Mouse (Mus musculus) embryonic facial prominence, embryonic 10.5 days (tissue): ENCODE results near the gene Olfr194. TPM values are rescaled to one million over a fixed set of nuclear protein-coding genes. Genes with fewer than 3 reads are reported as not detected.
"Not testable (repeated sequence)": the region's sequence is repeated elsewhere in the genome, so short reads cannot be mapped to it uniquely, and the experiment has no call there.

Source experiments
- DNase-seq: peaks from one replicate; pipeline ENCODE4 v3.0.0-alpha.2; 2017; ENCODE audit warnings: low spot score
- H3K27ac ChIP-seq: fragments of 300-500 bp; sonication (generic); replicated peaks from 2 replicates; pipeline ENCODE4 v1.5.1; 2016; ENCODE audit warnings: mild to moderate bottlenecking
- H3K27me3 ChIP-seq: fragments of 300-500 bp; sonication (generic); replicated peaks from 2 replicates; pipeline ENCODE4 v1.6.1; 2016; ENCODE audit warnings: low read depth, mild to moderate bottlenecking; ENCODE audit not compliant: poor library complexity, severe bottlenecking
- H3K36me3 ChIP-seq: fragments of 300-500 bp; sonication (generic); replicated peaks from 2 replicates; pipeline ENCODE4 v1.6.1; 2016; ENCODE audit warnings: mild to moderate bottlenecking, moderate library complexity
- H3K4me1 ChIP-seq: fragments of 300-500 bp; sonication (generic); 2 replicates; pipeline ENCODE4 v1.6.1; 2016
- H3K4me3 ChIP-seq: fragments of 300-500 bp; sonication (generic); 2 replicates; pipeline ENCODE4 v1.5.1; 2016; ENCODE audit warnings: mild to moderate bottlenecking, moderate library complexity
- H3K9me3 ChIP-seq: fragments of 300-500 bp; sonication (generic); 2 replicates; pipeline ENCODE4 v1.6.1; 2016; ENCODE audit warnings: mild to moderate bottlenecking
- WGBS: fragments of 180-500 bp; shearing (Covaris S2); methylation state at CpG from one replicate; pipeline ENCODE4 v1.1.7; 2016; 5-methylcytosine and 5-hydroxymethylcytosine counted together
- polyA plus RNA-seq: library from polyadenylated mRNA; unstranded; fragments of >200 nt; fragmentation: Nextera tagmentation; extraction: Ambion mirVana; gene quantifications from 2 replicates; pipeline ENCODE4 v1.2.1, GENCODE M21; 2016

Gene Olfr194
- polyA plus RNA-seq = not detected in 2 replicates

GRCm38 (mm10) chr16:59120969-59121368, at the start of gene Olfr194:
Gene Olfr194 (minus strand): TSS chr16:59121069.
- H3K9me3 ChIP-seq = no peaks in the 10 kb centered on the region; the same call in 1 of the 2 replicates
- H3K4me1 ChIP-seq = no peaks in the 10 kb centered on the region
- no peaks in the 10 kb centered on the region for H3K36me3 ChIP-seq
- no peaks in the 10 kb centered on the region for H3K27me3 ChIP-seq
- H3K4me3 ChIP-seq = no peak within 1 kb of the TSS
- no peak for DNase-seq
- no peak within 1 kb of the TSS for H3K27ac ChIP-seq

- H3K4me1 ChIP-seq = no peaks in the 10 kb centered on the region
- H3K9me3 ChIP-seq = no peaks in the 10 kb centered on the region
- H3K4me3 ChIP-seq = no peak within 1 kb of the TSS
- DNase-seq = no peak
- H3K27ac ChIP-seq = no peak within 1 kb of the TSS
- WGBS = 80% methylated on average over 3 of the region's 3 CpGs
- no peaks in the 10 kb centered on the region for H3K36me3 ChIP-seq
- no peaks in the 10 kb centered on the region for H3K27me3 ChIP-seq
Measured at GRCm38 (mm10) chr16:59170354-59170753, 49.5 kb upstream of the Olfr194 start, which contains the start of gene Olfr196. Gene Olfr196 (minus strand): TSS chr16:59170454.

- Histone ChIP-seq H3K27me3 (no peaks in the 10 kb centered on the region), H3K9me3 (no peaks in the 10 kb centered on the region), H3K27ac (no peak overlapping the region), H3K4me1 (no peaks in the 10 kb centered on the region), H3K4me3 (no peak overlapping the region), H3K36me3 (no peaks in the 10 kb centered on the region)
- 94% methylated on average over 2 of the region's 2 CpGs for whole genome bisulfite sequencing
- DNase-seq = no peak
Measured at GRCm38 (mm10) chr16:59151996-59152395, 31.1 kb upstream of the Olfr194 start.

GRCm38 (mm10) chr16:59146746-59147145, 25.9 kb upstream of the Olfr194 start, which contains the start of gene Olfr195:
Gene Olfr195 (plus strand): TSS chr16:59147046.
- no peak within 1 kb of the TSS for H3K4me3 ChIP-seq
- peaks cover 2% of the 10 kb centered on the region; the same call in 1 of the 2 replicates for H3K9me3 ChIP-seq
- 88% methylated on average over 1 of the region's 1 CpGs for WGBS
- no peaks in the 10 kb centered on the region for H3K27me3 ChIP-seq
- no peaks in the 10 kb centered on the region for H3K4me1 ChIP-seq
- no peak for DNase-seq
- no peaks in the 10 kb centered on the region for H3K36me3 ChIP-seq
- H3K27ac ChIP-seq = no peak within 1 kb of the TSS

GRCm38 (mm10) chr16:59141105-59141504, 20.2 kb upstream of the Olfr194 start:
- no peaks in the 10 kb centered on the region for H3K36me3 ChIP-seq
- no peaks in the 10 kb centered on the region for H3K27me3 ChIP-seq
- no peak overlapping the region for H3K27ac ChIP-seq
- no peak for DNase-seq
- no peak overlapping the region for H3K4me3 ChIP-seq
- no peaks in the 10 kb centered on the region for H3K4me1 ChIP-seq
- H3K9me3 ChIP-seq = peaks cover 2% of the 10 kb centered on the region; the same call in 1 of the 2 replicates

DNA sequence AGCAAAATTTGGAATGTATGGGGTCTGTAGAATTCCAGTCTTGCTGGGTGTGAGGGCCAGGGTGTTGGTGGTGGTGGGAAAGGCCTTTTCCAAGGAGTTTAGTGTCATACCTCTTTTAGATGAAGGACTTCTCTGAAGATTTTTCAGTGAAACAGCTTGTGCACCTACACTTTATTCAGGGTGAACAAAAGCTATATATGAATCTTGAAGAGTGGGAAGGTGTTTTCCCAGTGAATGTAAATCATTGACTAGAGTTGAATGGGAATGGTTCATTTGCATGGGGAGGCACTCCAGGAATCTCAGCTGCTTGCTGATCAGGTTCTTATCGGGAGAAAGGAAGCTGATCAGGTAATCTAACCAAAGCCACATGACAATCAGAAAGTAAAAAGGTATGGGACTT, 9.9 kb upstream of the Olfr194 start:
- Histone ChIP-seq H3K27ac (no peak overlapping the region), H3K36me3 (no peaks in the 10 kb centered on the region), H3K9me3 (peaks cover 6% of the 10 kb centered on the region; the same call in 1 of the 2 replicates), H3K4me3 (no peak overlapping the region), H3K4me1 (no peaks in the 10 kb centered on the region), H3K27me3 (no peaks in the 10 kb centered on the region)
- no peak for DNase-seq
- 89% methylated on average over 1 of the region's 1 CpGs for WGBS

DNA sequence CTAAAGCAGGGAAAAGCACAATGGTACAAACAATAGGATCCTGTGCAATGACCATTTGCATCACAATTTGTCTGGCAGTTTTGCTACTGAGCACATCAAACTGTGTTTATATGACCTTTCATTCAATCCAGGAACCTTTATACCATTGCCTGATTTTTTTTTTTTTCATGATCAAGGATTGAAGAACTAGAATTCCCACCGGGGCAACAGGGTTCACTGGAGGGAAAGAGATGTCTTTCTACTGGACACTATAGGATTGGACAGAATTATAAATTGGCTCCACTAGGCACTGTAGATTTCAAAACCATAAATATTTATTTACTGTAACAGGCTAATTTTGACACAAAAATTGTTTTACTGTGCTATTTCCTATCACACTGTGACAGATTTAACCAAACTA, 9.1 kb downstream of the Olfr194 start, which contains the start of gene Olfr193:
Gene Olfr193 (minus strand): TSS at position 101 of the 400 bp plus-strand sequence.
- DNase-seq = no peak
- H3K27me3 ChIP-seq = no peaks in the 10 kb centered on the region
- WGBS = 93% methylated on average over 1 of the region's 1 CpGs
- H3K9me3 ChIP-seq = peaks cover 6% of the 10 kb centered on the region; the same call in 1 of the 2 replicates
- no peak within 1 kb of the TSS for H3K27ac ChIP-seq
- H3K4me1 ChIP-seq = no peaks in the 10 kb centered on the region
- no peak within 1 kb of the TSS for H3K4me3 ChIP-seq
- H3K36me3 ChIP-seq = no peaks in the 10 kb centered on the region

GRCm38 (mm10) chr16:59108522-59108921, 12.3 kb downstream of the Olfr194 start:
- H3K4me1 ChIP-seq, H3K9me3 ChIP-seq, H3K36me3 ChIP-seq, H3K4me3 ChIP-seq, H3K27me3 ChIP-seq, H3K27ac ChIP-seq, DNase-seq: not testable (repeated sequence)
- 72% methylated on average over 5 of the region's 5 CpGs for WGBS

DNA sequence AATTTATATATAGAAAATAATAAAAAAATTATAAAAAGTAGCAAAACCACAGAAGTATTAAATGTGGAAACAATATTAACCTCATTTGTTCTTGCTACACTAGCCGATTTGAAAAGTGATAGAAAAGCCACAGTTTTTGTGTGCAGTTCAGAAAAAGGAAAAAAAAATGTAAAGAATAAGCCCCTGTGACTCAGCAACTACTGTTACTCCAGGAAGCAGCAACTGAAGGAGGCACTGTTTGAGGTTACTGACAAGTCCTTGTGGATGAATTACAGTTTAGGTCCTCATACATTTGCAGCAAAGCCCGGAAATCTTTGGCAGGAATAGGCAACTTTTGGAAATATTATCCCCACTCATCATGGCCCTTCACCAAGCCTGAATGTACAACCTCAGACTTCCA, 15.6 kb downstream of the Olfr194 start:
- 80% methylated on average over 2 of the region's 2 CpGs for WGBS
- no peaks in the 10 kb centered on the region for H3K9me3 ChIP-seq
- no peaks in the 10 kb centered on the region for H3K36me3 ChIP-seq
- H3K27me3 ChIP-seq = no peaks in the 10 kb centered on the region
- H3K4me1 ChIP-seq = no peaks in the 10 kb centered on the region
- H3K27ac ChIP-seq = no peak overlapping the region
- DNase-seq = no peak
- H3K4me3 ChIP-seq = no peak overlapping the region

DNA sequence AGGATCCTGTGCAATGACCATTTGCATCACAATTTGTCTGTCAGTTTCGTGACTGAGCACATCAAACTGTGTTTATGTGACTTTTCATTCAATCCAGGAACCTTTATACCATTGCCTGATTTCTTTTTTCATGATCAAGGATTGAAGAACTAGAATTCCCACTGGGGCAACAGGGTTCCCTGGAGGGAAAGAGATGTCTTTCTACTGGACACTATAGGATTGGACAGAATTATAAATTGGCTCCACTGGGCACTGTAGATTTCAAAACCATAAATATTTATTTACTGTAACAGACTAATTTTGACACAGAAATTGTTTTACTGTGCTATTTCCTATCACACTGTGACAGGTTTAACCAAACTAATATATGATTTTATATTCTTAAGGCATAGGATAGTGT, 31.1 kb downstream of the Olfr194 start, which contains the start of gene Olfr191:
Gene Olfr191 (minus strand): TSS at position 101 of the 400 bp plus-strand sequence.
- H3K9me3 ChIP-seq, H3K27me3 ChIP-seq, H3K36me3 ChIP-seq, H3K27ac ChIP-seq, H3K4me3 ChIP-seq, DNase-seq, H3K4me1 ChIP-seq: not testable (repeated sequence)
- WGBS = 54% methylated on average over 1 of the region's 1 CpGs

DNA sequence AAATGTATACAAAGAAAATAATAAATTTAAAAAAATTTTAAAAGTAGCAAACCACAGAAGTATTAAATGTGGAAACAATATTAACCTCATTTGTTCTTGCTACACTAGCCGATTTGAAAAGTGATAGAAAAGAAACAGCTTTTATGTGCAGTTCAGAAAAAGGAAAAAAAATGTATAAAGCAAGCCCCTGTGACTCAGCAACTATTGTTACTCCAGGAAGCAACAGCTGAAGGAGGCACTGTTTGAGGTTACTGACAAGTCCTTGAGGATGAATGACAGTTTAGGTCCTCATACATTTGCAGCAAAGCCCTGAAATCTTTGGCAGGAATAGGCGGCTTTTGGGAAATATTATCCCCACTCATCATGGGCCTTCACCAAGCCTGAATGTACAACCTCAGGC, 39.8 kb downstream of the Olfr194 start:
- not testable (repeated sequence) for H3K9me3 ChIP-seq, H3K27ac ChIP-seq, DNase-seq, H3K36me3 ChIP-seq, H3K27me3 ChIP-seq, H3K4me1 ChIP-seq, H3K4me3 ChIP-seq
- 82% methylated on average over 2 of the region's 2 CpGs for WGBS

DNA sequence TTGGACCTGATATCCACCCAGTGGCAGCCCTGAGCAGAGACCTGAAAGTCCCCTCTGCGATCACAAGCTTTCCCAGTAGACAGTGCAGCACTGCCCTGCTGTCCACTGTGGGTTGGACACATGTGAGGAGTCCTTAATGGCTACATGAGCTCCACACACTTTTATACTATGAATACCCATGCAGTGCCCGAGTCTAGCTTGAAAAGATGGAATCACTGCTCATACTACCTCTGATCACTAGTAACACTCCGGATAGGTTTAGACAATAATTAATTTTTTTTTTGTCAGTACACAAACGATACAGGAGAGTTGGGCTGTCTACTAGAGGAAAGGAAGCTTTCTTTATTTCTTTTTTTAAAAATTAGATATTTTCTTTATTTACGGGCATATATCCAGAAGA, 43.0 kb downstream of the Olfr194 start, which contains the start of gene Olfr190:
Gene Olfr190 (minus strand): TSS at position 101 of the 400 bp plus-strand sequence.
- H3K36me3 ChIP-seq = no peaks in the 10 kb centered on the region
- no peaks in the 10 kb centered on the region for H3K27me3 ChIP-seq
- DNase-seq = no peak
- H3K9me3 ChIP-seq = no peaks in the 10 kb centered on the region
- 91% methylated on average over 5 of the region's 5 CpGs for WGBS
- no peak within 1 kb of the TSS for H3K4me3 ChIP-seq
- no peaks in the 10 kb centered on the region for H3K4me1 ChIP-seq
- no peak within 1 kb of the TSS for H3K27ac ChIP-seq

DNA sequence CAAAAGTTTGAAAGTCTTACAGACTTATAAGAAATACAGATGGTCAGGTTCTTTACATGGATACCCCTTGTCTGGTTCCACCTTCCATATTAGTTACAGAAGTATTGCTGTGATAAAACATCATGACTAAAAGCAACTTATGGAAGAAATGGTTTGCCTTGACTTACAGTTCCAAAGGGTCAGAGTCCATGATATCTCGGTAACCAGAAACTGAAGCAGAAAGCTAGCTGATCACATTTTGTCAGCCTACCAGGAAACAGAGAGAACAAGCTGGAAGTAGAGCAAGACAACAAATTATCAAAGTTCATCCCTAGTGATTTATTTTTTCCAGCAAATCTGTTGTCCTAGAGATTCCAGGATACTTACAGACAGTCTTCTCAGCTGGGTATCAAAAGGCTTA, 47.3 kb downstream of the Olfr194 start:
- no peaks in the 10 kb centered on the region for H3K27me3 ChIP-seq
- 94% methylated on average over 1 of the region's 1 CpGs for WGBS
- no peak overlapping the region for H3K4me3 ChIP-seq
- H3K27ac ChIP-seq = no peak overlapping the region
- no peaks in the 10 kb centered on the region for H3K36me3 ChIP-seq
- DNase-seq = no peak
- no peaks in the 10 kb centered on the region for H3K9me3 ChIP-seq
- H3K4me1 ChIP-seq = no peaks in the 10 kb centered on the region
